Mouse (Mus musculus) liver, postnatal 0 days (tissue): ENCODE measurements around the gene Kcnh4. TPM values are rescaled to one million over a fixed set of nuclear protein-coding genes. Genes with fewer than 3 reads are reported as not detected.
A peak's percentile ranks its signal among the peaks of the same experiment; 100 is the strongest.

Experiments
- ATAC-seq: fragments of 200-750 bp; cut with Nextera tagmentation; 2 replicates; pipeline ENCODE4 v1.8.0; 2017; ENCODE audit warnings: mild to moderate bottlenecking, moderate library complexity
- DNase-seq: peaks from one replicate; pipeline ENCODE4 v3.0.0-alpha.2; 2016
- H3K27ac ChIP-seq: fragments of 300-500 bp; sonication (generic); 2 replicates; pipeline ENCODE4 v1.5.1; 2014; ENCODE audit warnings: antibody characterized with exemption, moderate library complexity, mild to moderate bottlenecking, low read depth
- H3K27me3 ChIP-seq: fragments of 300-500 bp; sonication (generic); 2 replicates; pipeline ENCODE4 v1.6.1; 2014; ENCODE audit warnings: low read length, control low read depth, mixed read lengths; ENCODE audit not compliant: insufficient read depth
- H3K36me3 ChIP-seq: fragments of 300-500 bp; sonication (generic); replicated peaks from 2 replicates; pipeline ENCODE4 v1.6.1; 2014; ENCODE audit warnings: mild to moderate bottlenecking, control low read depth, low read length, moderate library complexity, mixed read lengths; ENCODE audit not compliant: insufficient read depth
- H3K4me1 ChIP-seq: fragments of 300-500 bp; sonication (generic); 2 replicates; pipeline ENCODE4 v1.6.1; 2014; ENCODE audit warnings: antibody characterized with exemption, mild to moderate bottlenecking, control low read depth; ENCODE audit not compliant: insufficient read depth
- H3K4me2 ChIP-seq: fragments of 300-500 bp; sonication (generic); 2 replicates; pipeline ENCODE4 v1.6.1; 2014; ENCODE audit warnings: low read depth, mild to moderate bottlenecking, low read length, moderate library complexity, mixed read lengths
- H3K4me3 ChIP-seq: fragments of 300-500 bp; sonication (generic); 2 replicates; pipeline ENCODE4 v1.5.1; 2014; ENCODE audit warnings: low read depth, low read length
- H3K9ac ChIP-seq: fragments of 300-500 bp; sonication (generic); replicated peaks from 2 replicates; pipeline ENCODE4 v1.6.1; 2014; ENCODE audit warnings: mild to moderate bottlenecking, moderate library complexity
- H3K9me3 ChIP-seq: fragments of 300-500 bp; sonication (generic); 2 replicates; pipeline ENCODE4 v1.6.1; 2016; ENCODE audit warnings: mild to moderate bottlenecking, control low read depth, low read length, mixed read lengths
- CTCF ChIP-seq: sonication (generic); IDR thresholded peaks from 2 replicates; pipeline ENCODE4 v1.5.1; 2016; ENCODE audit warnings: antibody characterized with exemption, low read depth
- EP300 ChIP-seq: IDR thresholded peaks from 2 replicates; pipeline ENCODE4 v1.6.1; 2016; ENCODE audit warnings: antibody characterized with exemption, low read depth, mild to moderate bottlenecking
- WGBS: fragments of 180-500 bp; shearing (Covaris S2); extraction: QIAGEN DNeasy Blood & Tissue Kit; methylation state at CpG from one replicate; pipeline ENCODE4 v1.1.7; 2014; ENCODE audit not compliant: insufficient replicate concordance; 5-methylcytosine and 5-hydroxymethylcytosine counted together
- polyA plus RNA-seq: library from polyadenylated mRNA; unstranded; fragments of >200 nt; fragmentation: Nextera tagmentation; extraction: Ambion mirVana; gene quantifications from 2 replicates; pipeline ENCODE4 v1.2.1, GENCODE M21; 2015

The Kcnh4 gene
- polyA plus RNA-seq, 1 experiment from 2014 or later, result not detected

- Histone ChIP-seq H3K27ac (peak overlapping the region; percentile 56), H3K9ac (0 out of 2 replicates have a peak overlapping the region, but pooled peaks have one; percentile 5), H3K4me2 (no peak overlapping the region), H3K4me3 (no peak overlapping the region), H3K4me1 (peaks cover 37% of the 10 kb centered on the region), H3K36me3 (peaks cover 18% of the 10 kb centered on the region), H3K9me3 (no peaks in the 10 kb centered on the region), H3K27me3 (no peaks in the 10 kb centered on the region)
- ATAC-seq (no peak), DNase-seq (no peak)
- no peak for TF ChIP-seq EP300
- TF ChIP-seq CTCF, result no peak
- WGBS, result 71% methylated on average over 6 of the region's 6 CpGs
Measured at GRCm38 (mm10) chr11:100730477-100731205, 29.1 kb downstream of the Kcnh4 start.

- ATAC-seq (no peak), DNase-seq (no peak)
- H3K36me3 ChIP-seq, result peaks cover 18% of the 10 kb centered on the region
- TF ChIP-seq EP300, result no peak
- TF ChIP-seq CTCF, result no peak
- peaks cover 37% of the 10 kb centered on the region for H3K4me1 ChIP-seq
- no peak overlapping the region for H3K4me2 ChIP-seq
- no peaks in the 10 kb centered on the region for H3K9me3 ChIP-seq
- H3K27me3 ChIP-seq, result no peaks in the 10 kb centered on the region
- H3K27ac ChIP-seq, result no peak overlapping the region
- no peak overlapping the region for H3K4me3 ChIP-seq
- H3K9ac ChIP-seq, result no peak overlapping the region
- 35% methylated on average over 4 of the region's 4 CpGs for WGBS
Measured at GRCm38 (mm10) chr11:100729976-100730375, 29.8 kb downstream of the Kcnh4 start.

- H3K9ac ChIP-seq, result no peak overlapping the region
- H3K4me1 ChIP-seq, result peaks cover 44% of the 10 kb centered on the region
- H3K4me2 ChIP-seq, result no peak overlapping the region
- no peak for TF ChIP-seq CTCF
- TF ChIP-seq EP300, result no peak
- H3K4me3 ChIP-seq, result no peak overlapping the region
- DNase-seq (no peak), ATAC-seq (no peak)
- no peaks in the 10 kb centered on the region for H3K9me3 ChIP-seq
- peaks cover 13% of the 10 kb centered on the region for H3K36me3 ChIP-seq
- WGBS, result 87% methylated on average over 6 of the region's 6 CpGs
- no peak overlapping the region for H3K27ac ChIP-seq
- no peaks in the 10 kb centered on the region for H3K27me3 ChIP-seq
Measured at GRCm38 (mm10) chr11:100728601-100729000, 31.1 kb downstream of the Kcnh4 start.

- H3K4me1 ChIP-seq, result peaks cover 57% of the 10 kb centered on the region
- WGBS, result 95% methylated on average over 3 of the region's 3 CpGs
- peaks cover 5% of the 10 kb centered on the region for H3K36me3 ChIP-seq
- TF ChIP-seq CTCF, result no peak
- TF ChIP-seq EP300, result no peak
- ATAC-seq, result no peak
- H3K27ac ChIP-seq, result no peak overlapping the region
- DNase-seq, result no peak
- H3K9me3 ChIP-seq, result no peaks in the 10 kb centered on the region
- no peak overlapping the region for H3K4me3 ChIP-seq
- H3K4me2 ChIP-seq, result no peak overlapping the region
- H3K27me3 ChIP-seq, result no peaks in the 10 kb centered on the region
- no peak overlapping the region for H3K9ac ChIP-seq
Measured at GRCm38 (mm10) chr11:100727201-100727600, 32.5 kb downstream of the Kcnh4 start.

GRCm38 (mm10) chr11:100724919-100725512 lies 34.7 kb downstream of the Kcnh4 start:
- Histone ChIP-seq H3K4me1 (peaks cover 61% of the 10 kb centered on the region), H3K27me3 (no peaks in the 10 kb centered on the region), H3K36me3 (peaks cover 3% of the 10 kb centered on the region), H3K27ac (peak overlapping the region; percentile 72), H3K4me2 (peak overlapping the region; percentile 24; the same call in 1 of the 2 replicates), H3K9me3 (no peaks in the 10 kb centered on the region), H3K9ac (peak overlapping the region; percentile 36; the same call in 1 of the 2 replicates), H3K4me3 (no peak overlapping the region)
- DNase-seq, result no peak
- no peak for TF ChIP-seq CTCF
- TF ChIP-seq EP300, result no peak
- peak; percentile 35 for ATAC-seq
- WGBS, result 16% methylated on average over 5 of the region's 5 CpGs

- TF ChIP-seq EP300 (no peak), CTCF (no peak)
- ATAC-seq, result no peak
- DNase-seq, result no peak
- H3K4me1 ChIP-seq, result peaks cover 59% of the 10 kb centered on the region
- peak overlapping the region; percentile 64 for H3K27ac ChIP-seq
- peak overlapping the region; percentile 27 for H3K4me2 ChIP-seq
- H3K27me3 ChIP-seq, result no peaks in the 10 kb centered on the region
- no peak overlapping the region for H3K4me3 ChIP-seq
- WGBS, result 37% methylated on average over 2 of the region's 2 CpGs
- peaks cover 22% of the 10 kb centered on the region for H3K36me3 ChIP-seq
- H3K9ac ChIP-seq, result no peak overlapping the region; the same call in 1 of the 2 replicates
- H3K9me3 ChIP-seq, result no peaks in the 10 kb centered on the region
Measured at GRCm38 (mm10) chr11:100722493-100723028, 37.2 kb downstream of the Kcnh4 start.
